Mouse (Mus musculus): Measurements from ENCODE around the gene Cd180. TPM values are rescaled to one million over a fixed set of nuclear protein-coding genes. Genes with fewer than 3 reads are reported as not detected.
A peak's percentile ranks its signal among the peaks of the same experiment; 100 is the strongest.

Cd180 gene
- polyA plus RNA-seq, 1 experiment from 2014 or later: not detected

DNA sequence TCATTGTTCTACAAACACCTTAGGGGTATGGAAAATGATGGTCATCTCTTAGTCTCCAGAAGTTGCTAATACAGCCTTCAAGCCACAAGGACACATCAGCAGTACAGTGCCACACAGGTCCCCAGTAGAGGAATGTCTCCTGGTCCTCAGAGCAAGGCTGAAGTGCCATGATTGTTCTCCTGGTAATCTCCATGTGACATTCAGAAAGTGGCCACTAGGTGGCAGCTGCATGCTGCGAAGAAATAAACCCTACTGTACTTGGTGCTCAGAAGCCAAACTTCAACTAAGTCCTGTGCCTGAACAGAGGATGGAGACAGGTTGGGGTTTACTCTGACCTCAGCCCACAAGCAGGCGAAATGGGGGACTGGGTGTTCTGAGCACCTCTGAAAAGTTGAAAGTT is 14.9 kb upstream of the Cd180 start:
- POLR2A ChIA-PET: interaction anchor here (1.1 kb wide), 1 partner anchor 17 kb away, joined by 3 read pairs; no protein-coding TSS in a partner anchor
- TF ChIP-seq CTCF (IDR thresholded peaks at IDR 0.05): peak; percentile 95
- ATAC-seq: no peak

GRCm38 (mm10) chr13:102684890-102685289 is 8.5 kb upstream of the Cd180 start:
- DNase-seq (ENCODE audit: low read depth, low spot score) (no peak), ATAC-seq (no peak)
- in situ Hi-C loops (cut with MboI; ENCODE audit: low pct_unique_long_range_greater_than_20kb): loop anchor here (5.0 to 10.0 kb wide), 3 partner anchors 220 to 960 kb away; no protein-coding TSS in a partner anchor
- ChIA-PET POLR2A (no interaction called here), CTCF (interaction anchor here (1.3 kb wide), 1 partner anchor 58 kb away, joined by 5 read pairs; no protein-coding TSS in a partner anchor)
- H3K27me3 ChIP-seq: no peaks in the 10 kb centered on the region
- no peak for TF ChIP-seq CTCF (IDR thresholded peaks at IDR 0.05)

More for the DNA sequence above, 14.9 kb upstream of the Cd180 start:
- no peak for DNase-seq (ENCODE audit: low read depth, low spot score)
- CTCF ChIA-PET: interaction anchor here (0.7 to 2.8 kb wide), 7 partner anchors 11 to 67 kb away, joined by 3 to 16 read pairs (median 5); no protein-coding TSS in a partner anchor
- in situ Hi-C loops (cut with MboI; ENCODE audit: low pct_unique_long_range_greater_than_20kb): no loop called here
- no peaks in the 10 kb centered on the region for H3K27me3 ChIP-seq

DNA sequence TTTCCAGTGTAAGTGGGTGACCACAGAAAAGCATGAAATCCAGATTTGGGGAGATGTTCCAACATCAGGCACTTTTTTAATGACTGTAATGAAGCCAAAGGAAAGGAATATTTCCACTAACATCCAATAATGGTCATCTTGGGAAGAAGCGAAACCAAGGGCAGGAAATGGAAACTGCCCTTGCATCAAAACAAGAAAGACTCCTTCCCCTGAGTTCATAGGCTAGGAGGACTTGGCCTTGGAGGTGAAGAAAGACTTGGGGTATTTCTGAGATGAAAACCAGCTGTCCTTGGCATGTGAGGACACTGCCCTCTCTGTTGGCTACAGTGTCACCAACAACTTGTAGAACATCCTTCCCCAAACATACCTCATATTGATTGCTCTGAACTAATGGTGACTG is 5.2 kb upstream of the Cd180 start:
- POLR2A ChIA-PET: no interaction called here
- in situ Hi-C loops (cut with MboI; ENCODE audit: low pct_unique_long_range_greater_than_20kb): loop anchor here (10.0 kb wide), 2 partner anchors 217 to 957 kb away; no protein-coding TSS in a partner anchor
- CTCF ChIA-PET: no interaction called here
- ATAC-seq (no peak), DNase-seq (ENCODE audit: low read depth, low spot score) (no peak)
- TF ChIP-seq CTCF (IDR thresholded peaks at IDR 0.05): no peak
- H3K27me3 ChIP-seq: no peaks in the 10 kb centered on the region

- ATAC-seq (no peak), DNase-seq (ENCODE audit: low read depth, low spot score) (no peak)
- no peaks in the 10 kb centered on the region for H3K27me3 ChIP-seq
- in situ Hi-C loops (cut with MboI; ENCODE audit: low pct_unique_long_range_greater_than_20kb): loop anchor here (5.0 to 10.0 kb wide), 3 partner anchors 43 to 955 kb away; no protein-coding TSS in a partner anchor
- ChIA-PET POLR2A (no interaction called here), CTCF (interaction anchor here (1.0 to 1.6 kb wide), 2 partner anchors 10 to 26 kb away, joined by 3 to 6 read pairs; no protein-coding TSS in a partner anchor)
- no peak for TF ChIP-seq CTCF (IDR thresholded peaks at IDR 0.05)
Measured at GRCm38 (mm10) chr13:102689201-102690090, 3.9 kb upstream of the Cd180 start.

DNA sequence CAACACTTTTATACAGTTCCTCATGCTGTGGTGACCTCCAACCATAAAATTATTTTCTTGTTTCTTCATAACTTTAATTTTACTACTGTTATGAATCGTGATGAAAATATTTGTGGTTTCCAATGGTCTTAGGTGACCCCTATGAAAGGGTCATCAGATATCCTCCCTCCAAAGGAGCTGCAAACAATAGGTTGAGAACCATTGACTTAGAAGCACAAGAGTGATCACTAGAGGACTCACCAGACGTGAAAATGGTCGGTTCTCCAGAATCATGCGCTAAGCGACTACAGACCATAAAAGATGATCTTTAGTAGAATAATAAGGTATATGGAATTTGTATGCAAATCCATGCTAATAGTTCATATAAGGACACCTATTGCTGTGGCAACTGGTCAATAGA is 3.2 kb upstream of the Cd180 start:
- in situ Hi-C loops (cut with MboI; ENCODE audit: low pct_unique_long_range_greater_than_20kb): loop anchor here (5.0 kb wide), 1 partner anchor 42 kb away; no protein-coding TSS in a partner anchor
- no peak for DNase-seq (ENCODE audit: low read depth, low spot score)
- no peak for ATAC-seq
- ChIA-PET POLR2A (no interaction called here), CTCF (interaction anchor here (1.0 to 1.6 kb wide), 2 partner anchors 11 to 25 kb away, joined by 3 to 6 read pairs; no protein-coding TSS in a partner anchor)
- no peaks in the 10 kb centered on the region for H3K27me3 ChIP-seq
- TF ChIP-seq CTCF (IDR thresholded peaks at IDR 0.05): no peak

- DNase-seq (ENCODE audit: low read depth, low spot score): no peak
- ChIA-PET POLR2A (no interaction called here), CTCF (no interaction called here)
- no peak for TF ChIP-seq CTCF (IDR thresholded peaks at IDR 0.05)
- no peaks in the 10 kb centered on the region for H3K27me3 ChIP-seq
- in situ Hi-C loops (cut with MboI; ENCODE audit: low pct_unique_long_range_greater_than_20kb): loop anchor here (5.0 kb wide), 1 partner anchor 41 kb away; no protein-coding TSS in a partner anchor
- ATAC-seq: no peak
Measured at GRCm38 (mm10) chr13:102691408-102692150, 1.8 kb upstream of the Cd180 start.

DNA sequence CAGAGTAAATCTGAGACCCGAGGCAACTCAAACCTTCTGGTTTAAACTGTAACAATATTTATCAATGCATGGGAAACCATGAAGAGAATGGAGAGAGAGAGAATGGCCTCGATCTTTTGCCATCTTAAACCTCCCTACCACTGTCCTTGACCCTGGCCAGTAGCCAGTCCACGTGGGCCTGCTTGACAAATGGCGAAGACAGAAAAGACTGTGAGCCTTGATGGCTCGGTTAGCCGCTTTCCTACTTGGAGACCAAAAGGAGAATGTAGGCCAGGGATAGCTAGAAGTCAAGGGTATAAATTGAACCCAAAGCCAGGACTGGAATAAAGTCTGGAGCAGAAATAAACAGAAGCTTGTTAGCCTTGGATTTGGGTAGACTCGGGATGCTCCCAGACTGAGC is 796 bp downstream of the Cd180 start:
- no peaks in the 10 kb centered on the region for H3K27me3 ChIP-seq
- TF ChIP-seq CTCF (IDR thresholded peaks at IDR 0.05): no peak
- DNase-seq (ENCODE audit: low read depth, low spot score): no peak
- ChIA-PET CTCF (interaction anchor here (1.1 kb wide), 1 partner anchor 16 kb away, joined by 3 read pairs; no protein-coding TSS in a partner anchor), POLR2A (no interaction called here)
- ATAC-seq: no peak
- in situ Hi-C loops (cut with MboI; ENCODE audit: low pct_unique_long_range_greater_than_20kb): loop anchor here (5.0 kb wide), 1 partner anchor 38 kb away; no protein-coding TSS in a partner anchor

DNA sequence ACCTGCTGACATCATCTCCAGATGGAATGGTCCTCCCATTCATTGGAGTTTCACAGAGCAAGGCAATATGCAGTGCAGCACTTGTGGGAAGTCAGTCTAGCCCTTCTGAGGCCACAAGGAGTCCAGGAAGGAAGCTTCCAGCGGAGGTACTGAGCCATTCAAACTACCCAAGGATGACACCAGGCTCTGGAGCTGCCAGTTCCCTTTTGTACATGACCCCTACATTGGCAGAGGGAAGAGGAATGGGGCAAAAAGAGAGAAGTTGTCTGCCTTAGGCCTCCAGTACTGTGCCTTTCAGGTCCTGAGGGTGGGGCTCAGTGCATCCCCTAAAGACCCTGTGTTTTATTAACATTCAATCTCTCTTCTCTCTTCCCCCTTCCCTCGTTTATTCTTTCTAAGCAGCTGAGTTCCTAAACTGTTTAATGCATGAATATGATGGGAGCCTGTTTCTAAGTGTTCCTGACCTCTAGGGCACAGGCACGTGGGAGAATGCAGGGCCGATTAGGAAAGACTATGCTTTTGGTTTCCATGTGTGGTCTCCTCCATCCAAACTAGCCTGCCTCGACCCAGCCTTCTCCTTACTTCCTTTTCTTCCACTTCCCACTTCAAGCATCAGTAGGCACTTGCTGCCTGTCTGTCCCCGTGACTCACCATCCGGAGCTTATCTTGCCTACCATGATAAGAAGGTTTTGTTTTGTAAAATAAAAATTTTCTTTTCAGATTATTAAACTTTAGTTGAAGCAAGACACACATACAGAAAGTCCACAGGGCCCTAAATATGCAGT is 2.0 kb downstream of the Cd180 start:
- TF ChIP-seq CTCF (IDR thresholded peaks at IDR 0.05): no peak
- ChIA-PET POLR2A (interaction anchor here (0.9 kb wide), 1 partner anchor 16 kb away, joined by 3 read pairs; no protein-coding TSS in a partner anchor), CTCF (interaction anchor here (0.9 kb wide), 1 partner anchor 50 kb away, joined by 3 read pairs; no protein-coding TSS in a partner anchor)
- ATAC-seq: no peak
- in situ Hi-C loops (cut with MboI; ENCODE audit: low pct_unique_long_range_greater_than_20kb): no loop called here
- no peaks in the 10 kb centered on the region for H3K27me3 ChIP-seq
- DNase-seq (ENCODE audit: low read depth, low spot score): no peak

DNA sequence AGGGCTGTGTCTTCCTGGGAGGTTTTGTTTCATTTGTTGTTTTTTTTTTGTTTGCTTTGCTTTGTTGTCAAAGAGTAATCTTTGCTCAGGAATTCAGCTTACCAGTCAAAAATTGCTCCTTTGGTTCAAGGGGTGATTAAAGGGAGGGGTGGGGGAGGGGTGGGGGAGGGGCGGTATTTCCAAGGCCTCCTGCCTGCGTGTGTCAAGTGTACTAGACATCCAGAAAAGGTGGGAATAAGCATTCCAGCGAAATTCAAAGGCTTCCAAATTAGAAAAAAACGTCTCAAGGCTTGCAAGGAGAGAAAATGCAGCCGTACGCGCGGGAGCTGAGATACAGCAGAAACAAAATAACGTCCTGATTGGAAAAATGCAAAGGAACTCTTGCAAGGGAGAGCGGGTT is 5.0 kb downstream of the Cd180 start:
- no peaks in the 10 kb centered on the region for H3K27me3 ChIP-seq
- ChIA-PET CTCF (no interaction called here), POLR2A (no interaction called here)
- ATAC-seq (no peak), DNase-seq (ENCODE audit: low read depth, low spot score) (no peak)
- no peak for TF ChIP-seq CTCF (IDR thresholded peaks at IDR 0.05)
- in situ Hi-C loops (cut with MboI; ENCODE audit: low pct_unique_long_range_greater_than_20kb): no loop called here
